Mouse (Mus musculus): Measurements from ENCODE around the gene Spn.

DNA sequence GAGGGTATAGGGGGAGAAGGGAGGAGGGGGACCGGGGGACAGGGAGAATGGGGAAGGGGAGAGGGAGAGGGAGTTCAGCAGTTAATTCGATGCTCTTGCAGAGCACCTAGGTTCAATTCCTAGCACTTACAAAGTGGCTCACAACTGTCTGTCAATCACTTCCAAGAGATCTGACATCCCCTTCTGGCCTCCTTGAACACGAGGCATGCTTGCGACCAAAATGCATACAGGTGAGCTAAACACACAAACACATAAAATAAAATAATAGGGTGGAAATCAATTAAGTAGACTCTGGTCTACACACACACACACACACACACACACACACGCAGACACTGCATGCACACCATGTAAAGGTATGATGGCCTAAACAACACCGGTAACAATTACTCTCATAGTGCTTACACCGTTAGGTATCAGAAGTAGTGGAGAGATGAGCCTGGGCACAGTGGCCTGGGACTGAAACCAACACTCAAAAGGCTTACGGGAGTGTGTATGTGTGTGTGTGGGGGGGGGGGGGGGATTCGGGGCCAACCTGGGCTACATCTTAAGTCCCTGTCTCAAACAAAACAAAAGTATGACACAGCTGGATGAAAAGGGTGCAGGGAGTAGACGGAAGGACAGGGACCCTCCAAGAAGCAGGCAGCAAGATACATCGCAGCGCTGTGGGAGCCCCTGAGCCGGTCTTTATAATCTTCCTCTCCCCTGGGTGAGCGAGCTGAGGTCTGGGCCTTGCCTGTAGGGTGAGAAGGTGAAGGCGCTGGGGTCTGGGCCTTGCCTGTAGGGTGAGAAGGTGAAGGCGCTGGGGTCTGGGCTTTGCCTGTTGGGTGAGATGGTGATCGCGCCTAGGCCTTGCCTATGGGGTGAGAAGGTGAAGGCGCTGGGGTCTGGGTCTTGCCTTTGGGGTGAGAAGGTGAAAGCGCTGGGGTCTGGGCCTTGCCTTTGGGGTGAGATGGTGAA, 47.2 kb downstream of the Spn start:
- TF ChIP-seq POLR2A (IDR thresholded peaks at IDR 0.05; ENCODE audit: control insufficient read depth in 1 of 2, insufficient read depth in 1 of 2, low read depth in 1 of 2, low read length in 2 of 2, poor library complexity in 1 of 2): peak in 1 of 2 experiments; percentile 52; a peak in 2 of 4 replicates
- no peak for TF ChIP-seq TAL1 (IDR thresholded peaks at IDR 0.05; ENCODE audit: low read length)
- no peak for TF ChIP-seq CTCF (IDR thresholded peaks at IDR 0.05 in 2 of 3, conservative IDR thresholded peaks at IDR 0.05 in 1 of 3; ENCODE audit: control insufficient read depth in 1 of 3, insufficient read depth in 1 of 3, low read depth in 2 of 3, low read length in 3 of 3, poor library complexity in 1 of 3, severe bottlenecking in 1 of 3)
- TF ChIP-seq NRF1 (IDR thresholded peaks at IDR 0.05; ENCODE audit: insufficient read depth, low read depth, low read length, poor library complexity, severe bottlenecking): no peak
- no peak for TF ChIP-seq MAX (IDR thresholded peaks at IDR 0.05; ENCODE audit: low read length)
- no peak for TF ChIP-seq BHLHE40 (IDR thresholded peaks at IDR 0.05; ENCODE audit: borderline replicate concordance, low read depth, low read length)
